Mouse (Mus musculus) brain, embryonic 14.5 days (tissue): ENCODE results near the gene Slc22a22.

Experiments
- CTCF ChIP-seq: fragments of 200-500 bp; IDR thresholded peaks from 2 replicates; pipeline ENCODE4 v1.5.1; 2012; ENCODE audit warnings: inconsistent platforms, mild to moderate bottlenecking, moderate library complexity, borderline replicate concordance; ENCODE audit not compliant: insufficient read depth, insufficient read length; ENCODE audit errors: extremely low read depth
- POLR2A ChIP-seq: fragments of 200-500 bp; IDR thresholded peaks from 2 replicates; pipeline ENCODE4 v1.6.1; 2012; ENCODE audit warnings: mild to moderate bottlenecking, inconsistent platforms, borderline replicate concordance; ENCODE audit not compliant: poor library complexity, insufficient read depth, insufficient read length, severe bottlenecking; ENCODE audit errors: extremely low read depth

DNA sequence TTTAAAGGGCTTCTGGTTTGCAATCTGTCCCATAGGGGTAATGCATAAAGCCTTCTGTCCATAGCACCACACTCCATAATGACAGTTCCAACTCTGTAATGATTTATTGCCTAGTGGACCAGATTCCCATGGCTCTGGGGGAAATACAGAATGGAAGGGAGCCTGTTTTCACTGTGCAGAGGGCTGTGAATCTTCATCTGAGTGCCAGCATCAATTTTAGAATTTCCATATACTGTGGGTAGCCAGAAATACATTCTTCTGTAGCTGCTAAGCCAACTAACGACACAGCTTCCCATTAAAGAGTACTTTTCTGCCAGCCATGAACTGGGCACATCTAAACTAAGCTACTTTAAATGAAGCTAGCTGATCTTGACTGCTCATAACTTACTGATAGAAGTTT lies 174.7 kb downstream of the Slc22a22 start:
- TF ChIP-seq POLR2A (no peak), CTCF (no peak)
